Mouse (Mus musculus) ovary, adult 18-20 months (tissue): ENCODE data around the gene Dpf2.
"Not testable (repeated sequence)": the region's sequence is repeated elsewhere in the genome, so short reads cannot be mapped to it uniquely, and the experiment has no call there.

ENCODE experiments used
- DNase-seq: peaks from one replicate; pipeline ENCODE4 v3.0.0; 2022; ENCODE audit warnings: low spot score, mixed read lengths

The Dpf2 gene

DNA sequence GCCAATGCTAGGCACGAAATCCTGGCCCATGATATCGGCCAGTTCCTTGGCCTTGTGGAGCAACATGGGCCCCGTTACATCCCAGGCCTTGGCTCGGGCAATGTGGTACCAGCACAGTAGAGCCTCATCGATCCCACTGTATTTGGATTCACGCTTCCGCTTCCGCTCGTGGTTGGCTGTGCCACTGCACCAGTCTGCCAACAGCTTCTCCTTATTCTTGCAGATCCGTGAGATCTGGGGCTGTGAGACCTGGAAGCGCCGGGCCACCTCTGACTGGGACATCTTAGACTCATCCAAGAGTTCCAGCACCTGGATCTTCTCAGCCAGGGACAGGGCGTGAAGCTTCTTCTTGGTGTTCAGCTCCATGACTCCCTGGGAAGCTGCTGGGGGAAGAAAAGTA is 20.1 kb downstream of the Dpf2 start:
- no peak for DNase-seq

DNA sequence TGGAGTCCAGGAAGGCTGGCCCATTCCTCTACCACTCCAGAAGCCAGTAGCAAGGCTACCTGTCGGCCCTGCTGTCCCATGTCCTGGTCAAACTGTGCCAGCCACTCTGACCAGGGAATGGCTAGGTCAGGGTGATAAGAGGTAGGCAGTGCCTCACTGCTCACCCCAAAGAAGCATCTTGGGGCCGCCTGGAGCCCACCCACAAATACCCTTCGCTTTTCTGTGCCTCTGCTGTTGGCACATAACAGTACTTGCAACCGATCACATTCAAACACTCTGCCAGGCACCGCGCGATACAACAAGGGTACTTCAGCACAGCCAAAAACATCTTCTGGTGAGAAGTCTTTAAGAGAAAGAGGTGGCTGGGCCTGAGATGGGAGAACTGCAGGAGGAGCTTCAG is 20.5 kb downstream of the Dpf2 start:
- no peak for DNase-seq

DNA sequence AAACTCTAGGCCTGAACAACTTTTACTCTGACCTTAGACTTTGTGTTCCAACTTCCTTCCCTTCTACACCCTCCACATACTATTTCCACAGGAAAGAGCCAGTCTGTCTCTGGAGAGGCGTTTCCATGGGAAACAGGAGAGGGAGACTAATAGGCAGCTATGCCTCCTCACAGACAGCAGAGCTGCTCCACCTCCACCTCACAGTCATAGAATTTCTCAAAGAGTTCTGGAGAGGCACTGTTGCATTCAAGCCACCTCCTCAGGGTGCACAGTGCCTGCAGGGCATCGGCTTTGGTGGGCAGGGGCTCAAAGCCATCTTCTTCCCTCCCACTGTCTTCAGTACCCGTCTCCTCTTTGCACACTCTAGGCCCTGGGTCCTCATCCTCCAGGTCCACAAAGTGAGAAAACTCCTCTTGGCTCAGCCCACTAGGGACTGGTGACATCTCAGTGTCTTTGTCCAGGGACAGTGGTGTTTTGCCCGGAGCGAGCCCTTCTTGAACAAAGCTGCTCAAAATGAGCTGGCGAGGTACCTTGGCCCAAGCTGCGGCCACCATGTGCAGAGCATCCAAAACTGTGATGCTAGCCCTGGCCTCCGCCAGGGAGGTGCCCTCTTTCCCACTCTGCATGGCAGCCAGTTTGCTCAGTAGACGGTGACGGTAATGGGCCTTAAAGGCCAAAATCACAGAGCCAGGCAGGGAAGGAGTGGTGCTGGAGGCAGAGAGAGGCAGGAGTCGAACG is 21.1 kb downstream of the Dpf2 start:
- no peak for DNase-seq

DNA sequence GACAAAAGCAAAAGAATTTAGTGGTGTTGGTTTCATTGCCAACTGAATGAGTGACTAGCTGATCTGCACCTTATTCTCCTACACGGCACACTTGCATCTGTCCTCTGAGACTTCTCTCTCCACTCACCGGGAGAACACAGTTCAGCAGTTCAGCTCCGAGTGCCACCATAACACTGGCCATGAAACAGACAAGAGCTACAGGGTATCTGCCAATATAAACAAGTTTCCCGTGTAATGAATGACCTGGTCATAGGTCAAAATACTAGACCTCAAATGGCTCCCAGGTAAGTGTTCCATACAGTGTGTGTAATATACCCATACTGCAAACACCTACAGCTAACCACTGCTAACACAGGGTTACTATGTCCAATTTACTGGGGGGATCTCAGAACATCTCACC is 23.6 kb downstream of the Dpf2 start:
- no peak for DNase-seq

DNA sequence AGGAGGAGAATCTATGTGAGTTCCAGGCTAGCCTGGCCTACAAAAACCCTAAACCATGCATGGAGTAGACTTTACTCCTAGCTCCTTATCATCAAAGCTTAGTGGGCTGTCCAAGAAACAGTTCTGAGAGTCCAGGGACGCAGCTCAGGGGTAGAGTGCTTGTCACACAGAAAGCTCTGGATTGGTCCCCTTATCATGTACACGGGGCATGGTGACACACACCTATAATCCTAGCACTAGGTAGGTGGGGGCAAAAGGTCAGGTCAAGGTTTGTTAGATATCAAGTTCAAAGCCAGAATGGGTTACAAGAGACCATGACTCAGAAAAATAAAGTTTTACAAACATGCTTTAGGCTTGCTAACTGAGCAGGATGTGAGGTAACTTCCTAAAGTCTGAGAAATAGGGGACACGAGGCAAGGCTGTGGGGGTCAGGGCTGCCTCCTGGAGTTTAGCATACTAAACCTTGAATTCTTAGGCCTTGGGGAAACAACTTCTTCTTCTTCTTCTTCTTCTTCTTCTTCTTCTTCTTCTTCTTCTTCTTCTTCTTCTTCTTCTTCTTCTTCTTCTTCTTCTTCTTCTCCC is 25.5 kb downstream of the Dpf2 start:
- DNase-seq: no peak

DNA sequence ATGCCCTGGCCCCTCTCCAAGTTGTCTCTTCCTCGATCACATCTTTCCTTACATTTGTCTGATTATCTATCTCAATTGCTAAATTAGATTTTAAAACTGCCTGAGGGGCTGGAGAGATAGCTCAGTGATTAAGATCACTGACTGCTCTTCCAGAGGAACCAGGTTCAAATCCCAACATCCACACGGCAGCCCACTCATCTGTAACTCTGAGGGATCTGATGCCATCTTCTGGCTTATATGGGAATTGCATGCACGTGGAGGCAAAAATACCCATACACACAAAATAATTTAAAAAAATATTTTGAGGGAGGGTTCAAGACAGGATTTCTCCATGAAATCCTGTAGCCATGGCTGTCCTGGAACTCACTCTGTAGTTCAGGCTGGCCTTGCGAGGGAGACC is 27.0 kb downstream of the Dpf2 start:
- DNase-seq: no peak

DNA sequence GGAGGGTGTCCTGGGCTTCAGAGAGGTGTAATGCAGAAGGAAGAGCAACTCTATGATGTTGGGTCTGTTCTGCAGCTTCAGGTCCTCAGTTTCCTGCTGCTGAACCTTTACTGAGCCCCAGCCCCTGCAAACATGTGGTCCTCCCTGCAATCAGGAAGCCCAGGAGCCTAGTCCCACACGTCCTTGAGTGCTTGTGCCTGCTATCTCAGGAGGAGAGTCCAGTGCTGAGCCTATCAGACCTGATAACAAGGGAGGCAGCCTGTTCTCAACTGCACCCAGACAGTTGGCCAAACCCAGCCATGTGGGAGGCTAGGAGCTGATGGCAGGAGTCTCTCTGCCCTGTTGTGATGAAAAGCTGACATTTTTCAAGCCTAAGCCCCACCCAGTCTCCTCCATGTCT is 28.9 kb downstream of the Dpf2 start:
- peak; percentile 45 for DNase-seq

DNA sequence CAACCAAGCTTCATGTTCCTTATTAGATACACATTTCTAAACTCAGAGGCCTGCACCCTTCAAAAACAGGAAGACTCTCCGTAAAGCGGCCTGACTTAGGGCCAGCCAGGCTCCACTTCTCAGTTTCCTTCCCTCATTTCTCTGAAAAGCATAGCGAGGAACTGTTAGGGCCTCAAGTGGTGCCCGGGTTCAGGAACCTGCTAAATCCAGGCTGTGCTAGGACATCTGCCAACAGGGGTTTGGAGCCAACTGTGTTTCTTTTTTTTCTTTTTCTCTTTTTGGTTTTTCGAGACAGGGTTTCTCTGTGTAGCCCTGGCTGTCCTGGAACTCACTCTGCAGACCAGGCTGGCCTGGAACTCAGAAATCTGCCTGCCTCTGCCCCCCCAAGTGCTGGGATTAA is 30.7 kb downstream of the Dpf2 start:
- DNase-seq: not testable (repeated sequence)

DNA sequence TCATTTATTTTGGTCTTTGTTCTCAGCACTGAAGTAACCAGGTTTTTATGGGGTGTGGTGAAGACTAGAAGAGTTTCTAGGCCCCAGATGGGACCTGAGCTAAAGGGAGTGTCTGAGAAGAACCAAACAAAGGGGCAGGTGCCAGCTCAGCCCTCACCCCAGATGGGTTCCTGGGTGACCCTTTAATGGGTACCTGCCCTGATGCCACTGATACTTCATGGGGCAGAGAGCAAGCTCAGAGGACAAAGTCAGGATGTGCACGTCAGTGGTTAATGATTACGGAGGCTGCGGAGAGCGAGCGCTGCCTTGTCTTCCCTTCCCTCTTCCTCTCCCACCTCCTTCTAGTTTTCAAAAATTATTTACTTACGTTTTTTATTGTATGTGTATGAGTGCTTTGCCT is 31.7 kb downstream of the Dpf2 start:
- DNase-seq: no peak

DNA sequence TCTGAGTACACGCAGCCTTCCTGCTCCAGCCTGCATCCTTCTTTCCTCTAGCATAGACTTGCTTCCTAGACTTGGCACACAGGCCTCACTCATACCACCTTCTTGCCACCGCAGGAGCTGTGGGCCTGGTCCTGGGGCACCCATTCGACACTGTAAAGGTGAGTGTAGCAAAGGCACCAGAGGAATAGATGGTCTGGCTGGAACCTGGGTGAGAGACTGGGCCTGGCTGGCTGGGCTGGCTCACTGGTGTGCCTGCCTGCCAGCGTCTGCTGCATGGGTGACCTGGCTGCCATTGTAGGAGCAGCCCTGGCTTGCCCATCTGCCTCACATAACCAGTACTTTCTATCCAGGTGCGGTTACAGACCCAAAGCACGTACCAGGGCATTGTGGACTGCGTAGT is 33.1 kb downstream of the Dpf2 start:
- DNase-seq: no peak

DNA sequence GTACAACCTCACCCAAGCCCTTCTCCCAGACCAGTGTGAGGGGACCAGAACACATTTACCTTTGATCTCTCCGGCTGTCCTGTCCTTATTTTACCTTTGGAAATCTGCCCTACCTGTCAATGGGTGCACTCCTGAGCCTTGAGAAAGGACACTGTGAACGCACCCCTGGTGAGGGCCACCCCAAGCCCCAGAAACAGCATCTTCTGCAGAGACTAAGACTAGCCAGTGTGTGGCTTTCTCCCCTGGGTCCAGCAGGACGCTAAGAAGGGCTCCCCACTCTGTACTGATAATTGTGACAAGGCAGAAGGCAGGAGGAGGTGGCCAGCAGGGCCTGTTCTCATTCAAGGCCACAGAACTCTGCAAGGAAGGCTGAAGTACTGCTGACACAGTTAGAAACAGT is 33.9 kb downstream of the Dpf2 start:
- peak; percentile 66 for DNase-seq

DNA sequence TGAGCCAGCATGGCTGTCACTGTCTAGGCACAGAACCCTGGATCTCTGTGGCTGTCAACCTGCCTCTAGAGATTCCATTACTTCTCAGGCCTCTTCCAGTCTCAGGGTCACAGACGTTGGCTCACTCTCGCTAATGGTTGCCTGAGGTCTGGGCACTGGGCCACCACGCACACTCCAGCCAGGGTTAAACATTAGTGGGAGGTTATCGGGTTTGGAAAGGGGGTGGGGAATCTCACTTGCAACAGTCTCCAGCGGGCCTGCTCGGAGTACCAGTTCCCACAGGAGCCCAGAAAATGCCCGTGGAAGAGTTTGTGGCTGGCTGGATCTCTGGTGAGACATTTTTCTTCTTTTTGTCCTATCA is 34.5 kb downstream of the Dpf2 start:
- peak; percentile 81 for DNase-seq

DNA sequence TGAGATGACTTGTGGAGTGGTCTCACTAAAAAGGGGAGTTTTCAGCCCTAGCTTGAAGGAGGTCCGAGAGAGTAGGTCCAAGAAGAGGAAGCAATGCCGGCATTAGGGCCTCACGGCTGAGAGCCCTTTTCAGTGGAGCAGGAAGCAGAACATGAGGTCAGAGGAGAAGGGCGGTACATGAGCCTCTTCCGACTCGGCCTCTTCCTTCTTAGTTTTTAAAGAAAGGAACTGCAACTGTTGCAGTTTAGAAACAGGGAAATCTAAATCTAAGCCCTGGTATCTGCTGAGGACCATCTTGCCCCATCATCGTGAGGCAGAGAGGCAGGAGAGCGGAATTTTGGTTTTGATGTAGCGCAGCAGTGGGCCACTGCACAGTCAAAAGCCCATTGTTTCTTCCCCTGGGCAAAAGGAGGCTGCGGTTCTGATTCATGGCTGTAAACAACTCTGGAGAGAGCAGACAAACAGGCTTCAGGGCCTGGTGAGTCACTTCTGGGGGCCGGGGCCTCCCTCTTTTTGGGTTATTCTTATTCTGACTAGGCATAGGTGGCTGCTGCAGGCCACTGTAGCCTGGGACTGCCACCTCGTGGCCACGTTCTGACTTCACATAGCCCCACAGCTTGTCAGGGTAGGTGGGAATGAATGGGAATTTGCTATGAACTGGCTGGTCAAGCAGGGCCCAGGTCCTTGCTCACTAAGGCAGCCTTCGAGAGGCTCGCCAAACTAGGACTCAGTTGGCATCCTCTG is 35.0 kb downstream of the Dpf2 start, which contains the start of gene Slc25a45:
Gene Slc25a45 (plus strand): TSS at position 191 of the 744 bp plus-strand sequence.
- peak; percentile 69 for DNase-seq

DNA sequence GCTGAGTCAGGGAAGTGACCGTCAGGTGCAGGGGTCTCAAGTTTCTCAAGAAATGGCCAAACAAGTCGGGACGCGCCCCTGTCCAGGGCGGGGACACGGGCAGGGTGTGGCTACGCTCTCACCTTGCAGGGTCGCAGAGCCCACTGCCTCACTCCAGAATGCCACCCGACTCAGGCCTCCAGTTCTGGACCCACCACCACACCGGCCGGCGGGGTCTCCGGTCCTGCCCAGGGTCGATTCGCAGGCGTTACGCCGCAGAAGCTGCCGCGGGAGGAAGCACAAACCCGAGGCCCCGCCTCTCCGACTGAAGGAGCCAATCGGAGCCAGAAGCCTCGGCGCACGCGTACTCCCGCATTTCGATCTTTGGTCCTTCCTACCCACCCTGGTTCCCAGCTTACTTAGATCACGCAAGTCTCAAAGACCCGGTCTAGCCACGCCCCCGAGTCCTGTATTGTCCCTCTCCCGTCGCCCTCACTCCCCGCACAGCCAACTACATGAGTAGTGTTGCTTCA is 37.8 kb downstream of the Dpf2 start, which contains the start of gene Frmd8:
Gene Frmd8 (minus strand): TSS at position 306 of the 512 bp plus-strand sequence.
- DNase-seq: peak; percentile 90

DNA sequence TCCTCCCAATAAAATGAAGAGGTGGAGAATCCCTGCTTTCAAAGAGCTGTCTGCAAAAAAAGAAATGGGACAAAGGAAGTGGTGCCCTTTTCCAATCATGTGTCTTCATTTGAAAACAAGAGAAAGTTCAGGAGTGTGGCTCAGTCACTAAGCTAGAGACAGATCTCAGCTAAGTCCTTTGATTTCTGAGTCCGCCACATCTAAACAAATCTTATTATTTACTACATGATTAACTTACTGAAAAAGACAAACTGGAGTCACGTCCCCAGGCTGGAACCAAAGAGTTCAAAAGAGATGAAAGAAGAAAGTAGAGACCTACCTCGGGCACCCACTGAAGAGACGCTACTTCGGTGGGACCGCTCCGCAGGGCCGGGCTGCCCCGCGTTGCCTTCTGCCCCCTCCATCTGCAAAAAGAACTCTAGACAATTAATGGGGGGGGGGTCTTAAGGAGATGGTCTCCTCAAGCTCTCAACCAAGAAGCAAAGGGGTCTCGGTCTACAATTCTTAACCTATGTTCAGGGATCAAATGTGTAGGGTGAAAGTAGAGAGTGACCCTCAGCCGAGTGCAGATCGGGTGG is 38.3 kb downstream of the Dpf2 start:
- no peak for DNase-seq

DNA sequence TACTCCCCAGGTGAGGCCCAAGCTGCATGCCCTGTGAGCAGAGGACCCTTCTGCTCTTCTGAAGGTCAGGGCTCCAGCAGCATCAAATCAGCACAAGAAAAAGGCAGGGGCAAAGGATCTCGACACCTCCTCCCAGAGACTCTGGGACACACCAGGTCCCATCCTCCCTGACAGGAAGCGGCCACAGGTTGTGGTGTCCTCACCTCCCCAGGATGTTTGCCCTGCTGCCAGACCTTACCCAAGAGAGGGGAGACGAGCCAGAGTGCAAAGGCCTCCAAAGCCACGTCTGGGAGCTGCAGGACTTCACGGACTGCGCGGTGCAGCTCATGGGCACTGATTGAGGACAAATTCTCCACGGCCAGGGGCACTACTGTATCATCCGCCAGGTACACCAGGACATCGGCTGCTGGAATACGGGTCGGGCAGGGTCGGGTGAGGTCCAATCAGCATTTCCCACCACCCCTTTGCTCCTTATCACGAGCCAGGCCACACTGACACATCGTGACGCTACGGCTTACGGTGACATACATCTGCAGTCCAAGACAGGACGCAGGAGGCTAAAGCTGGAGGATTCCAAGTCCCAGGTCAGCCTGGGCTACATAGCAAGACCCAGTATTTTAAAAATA is 39.8 kb downstream of the Dpf2 start:
- no peak for DNase-seq

DNA sequence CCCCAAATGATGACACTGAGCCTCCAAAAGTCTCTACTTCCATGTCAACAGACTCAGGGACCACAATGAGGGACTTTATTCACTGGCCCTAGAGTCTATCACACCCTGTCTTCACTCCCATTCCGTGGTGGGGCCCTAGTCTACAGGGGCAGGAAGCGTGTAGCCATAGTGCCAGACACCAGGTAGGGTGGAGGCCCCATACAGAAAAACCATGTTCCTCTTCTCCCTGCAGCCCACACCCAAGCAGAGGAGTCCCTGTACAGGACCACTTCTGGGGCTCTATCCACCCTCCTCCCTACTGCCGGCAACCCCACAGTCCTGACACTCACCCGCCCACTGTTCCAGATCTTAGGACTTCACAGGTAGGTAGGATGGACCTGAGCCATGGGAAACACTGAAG is 40.3 kb downstream of the Dpf2 start:
- DNase-seq: no peak

DNA sequence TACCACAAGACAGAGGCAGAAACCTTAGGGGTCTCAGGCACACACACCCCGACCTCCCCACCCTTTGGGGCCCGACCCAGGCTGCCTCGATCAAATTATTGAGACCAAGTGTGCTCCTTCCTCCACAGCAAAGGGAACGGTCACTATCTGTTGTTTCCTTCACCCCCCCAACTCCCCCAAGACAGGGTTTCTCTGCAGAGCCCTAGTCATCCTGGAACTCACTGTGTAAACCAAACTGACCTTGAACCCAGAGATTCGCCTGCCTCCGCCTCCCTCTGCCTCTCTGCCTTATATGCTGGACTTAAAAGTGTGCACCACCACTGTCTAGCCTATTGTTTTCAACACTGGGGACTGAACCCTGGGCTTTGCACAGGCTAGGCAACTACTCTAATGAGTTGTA is 41.1 kb downstream of the Dpf2 start:
- no peak for DNase-seq

DNA sequence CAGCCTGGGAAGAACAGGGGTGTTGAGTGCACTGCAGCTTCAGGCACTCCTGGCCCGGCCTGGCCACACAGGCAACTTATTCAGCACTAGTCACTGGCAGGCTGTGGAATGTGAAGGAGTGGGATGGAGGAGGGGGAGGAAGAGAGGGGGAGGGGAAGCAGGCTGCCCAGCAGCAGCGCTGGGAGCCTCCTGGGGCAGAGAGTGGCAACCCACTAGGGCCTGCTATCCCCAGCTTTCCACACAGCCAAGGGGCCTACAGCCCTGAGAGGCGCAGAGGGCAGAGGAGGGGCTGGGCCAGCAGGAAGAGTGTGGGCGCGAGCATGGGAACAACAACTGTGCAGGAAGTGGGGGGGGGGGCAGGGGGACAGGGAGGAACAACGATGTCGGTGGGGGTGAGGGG is 41.5 kb downstream of the Dpf2 start:
- DNase-seq: no peak

DNA sequence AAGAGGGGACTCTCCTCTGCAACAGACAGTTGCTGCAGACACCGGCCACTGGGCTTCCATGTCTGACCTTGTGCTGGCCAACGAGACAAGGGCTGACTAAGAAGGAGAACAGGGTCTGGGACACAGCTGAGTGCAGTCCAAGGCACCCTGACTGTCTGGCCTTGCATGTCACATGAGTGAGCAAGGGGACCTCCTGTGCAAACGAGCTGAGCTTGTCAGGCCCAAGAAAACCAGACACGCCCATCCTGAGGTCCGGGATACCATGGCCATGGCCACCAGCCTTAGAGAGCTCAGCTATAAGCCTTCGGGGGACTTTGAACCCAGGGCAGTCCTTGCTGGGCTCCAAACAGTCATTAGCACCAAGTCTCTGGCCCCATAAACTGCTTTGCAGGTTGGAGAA is 44.7 kb downstream of the Dpf2 start:
- no peak for DNase-seq

DNA sequence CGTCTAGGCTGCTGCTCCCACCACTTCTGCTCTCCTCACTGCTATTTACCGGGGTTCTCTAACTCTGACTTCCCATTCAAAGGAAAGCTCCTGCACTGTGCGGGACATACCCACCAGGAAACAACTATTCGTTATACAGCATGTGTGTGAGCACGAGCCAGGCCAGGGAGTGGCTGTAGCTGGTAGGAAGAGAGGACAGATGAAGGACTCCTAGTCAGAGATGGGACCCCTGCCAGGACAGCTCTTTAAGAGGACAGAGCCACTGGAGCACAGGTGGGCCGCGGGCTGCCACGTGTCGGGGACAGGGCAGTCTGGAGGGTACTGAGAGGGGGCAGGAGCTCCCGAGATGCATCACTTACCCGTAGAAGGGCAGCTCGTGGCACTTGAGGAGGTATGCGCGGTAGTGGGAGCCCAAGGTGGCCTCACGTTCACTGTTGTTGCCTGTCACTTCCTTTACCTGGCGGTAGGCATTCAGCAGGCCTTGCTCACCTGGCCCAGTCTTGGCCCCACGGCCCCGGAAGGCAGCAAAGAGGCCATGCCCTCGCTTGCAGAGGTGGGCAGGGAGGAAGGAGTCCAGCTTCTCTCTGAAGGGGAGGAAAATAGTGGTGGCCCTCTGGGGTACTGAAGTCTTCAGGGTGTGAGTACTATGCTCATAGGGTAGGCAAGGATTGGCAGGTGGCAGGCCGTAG is 48.0 kb downstream of the Dpf2 start:
- DNase-seq: no peak

DNA sequence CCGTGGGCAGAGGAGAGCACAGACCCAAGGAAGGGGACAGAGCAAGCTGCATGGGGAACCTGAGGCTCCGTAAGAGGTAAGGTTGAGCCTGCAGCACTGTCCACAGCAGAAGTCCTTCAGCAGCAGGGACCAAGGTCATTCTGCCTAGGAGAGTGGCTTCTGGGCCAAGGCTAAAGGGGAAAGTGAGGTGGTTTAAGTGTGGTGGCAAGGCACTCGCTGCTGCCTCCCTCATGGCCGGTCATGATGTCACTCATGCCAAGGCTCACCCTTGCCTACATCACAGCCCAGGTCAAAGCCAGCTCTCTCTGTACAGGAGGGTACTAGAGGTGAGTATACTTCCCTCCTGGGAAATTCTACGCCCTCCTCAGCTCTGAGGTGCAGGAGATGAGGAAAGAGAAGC is 49.0 kb downstream of the Dpf2 start:
- DNase-seq: no peak
